Mouse (Mus musculus) embryo, embryonic 10.5 days (tissue): ENCODE measurements around the gene Tfr2.

ENCODE experiments used
- DNase-seq: peaks from one replicate; pipeline ENCODE4 v3.0.0-alpha.2; 2015; ENCODE audit warnings: low spot score

The Tfr2 gene

DNA sequence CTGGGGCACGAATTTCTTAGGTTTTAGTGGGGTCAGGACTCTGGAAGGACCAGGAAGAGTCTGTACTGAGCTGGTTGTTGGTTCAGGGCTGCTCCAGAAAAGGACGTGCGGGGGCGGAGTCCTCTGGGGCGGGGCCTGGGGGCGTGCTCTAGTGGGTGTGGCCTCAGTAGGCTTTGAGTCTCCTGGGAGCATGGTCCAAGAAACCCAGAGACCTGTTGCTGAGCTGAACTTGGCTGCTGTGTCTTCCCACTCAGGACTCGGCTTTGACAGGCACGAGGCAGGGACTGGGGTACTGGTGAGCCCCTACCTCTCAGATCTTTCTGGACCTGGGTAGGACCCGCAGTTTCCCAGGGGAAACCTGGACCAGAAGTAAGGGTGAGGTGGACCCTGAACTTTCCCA lies at the start of gene Tfr2:
TSS of gene Tfr2 (plus strand) at position 176 of the 400 bp plus-strand sequence.
- DNase-seq = no peak

DNA sequence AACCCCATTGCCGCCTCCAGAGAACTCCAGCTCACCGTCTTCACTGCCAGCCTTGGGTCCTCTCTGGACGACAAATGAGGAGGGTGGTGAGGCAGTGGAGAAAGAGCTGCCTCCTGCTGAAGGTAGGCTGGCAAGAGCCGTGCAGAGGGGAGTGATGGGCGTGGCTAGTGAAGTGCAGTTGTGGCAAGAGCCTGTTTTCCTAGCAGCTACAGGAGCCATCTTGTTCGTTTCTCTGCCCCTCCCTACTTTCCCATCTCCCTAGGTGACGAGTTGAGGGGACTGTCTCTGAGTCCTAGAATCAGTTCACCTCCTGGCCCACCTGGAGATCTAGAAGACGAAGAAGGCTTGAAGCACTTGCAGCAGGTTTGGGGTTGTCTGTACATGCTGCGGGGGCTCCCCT lies 47.8 kb upstream of the Tfr2 start:
- no peak for DNase-seq

DNA sequence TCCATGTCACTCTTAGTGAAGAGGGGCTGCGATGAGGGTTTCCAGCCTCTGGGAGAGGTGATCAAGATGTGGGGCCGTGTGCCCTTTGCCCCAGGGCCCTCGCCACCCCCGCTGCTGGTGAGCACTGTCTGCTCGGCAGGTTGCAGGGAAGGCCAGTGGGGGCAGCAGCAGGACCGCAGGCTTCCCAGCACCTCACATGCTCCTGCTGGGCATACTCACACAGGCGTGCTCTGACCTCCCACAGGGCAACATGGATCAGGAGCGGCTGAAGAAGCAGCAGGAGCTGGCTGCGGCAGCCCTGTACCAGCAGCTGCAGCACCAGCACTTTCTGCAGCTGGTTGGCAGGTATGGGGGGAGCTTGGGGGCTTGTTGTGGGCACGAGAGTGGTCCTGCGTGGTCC lies 46.9 kb upstream of the Tfr2 start:
- no peak for DNase-seq

DNA sequence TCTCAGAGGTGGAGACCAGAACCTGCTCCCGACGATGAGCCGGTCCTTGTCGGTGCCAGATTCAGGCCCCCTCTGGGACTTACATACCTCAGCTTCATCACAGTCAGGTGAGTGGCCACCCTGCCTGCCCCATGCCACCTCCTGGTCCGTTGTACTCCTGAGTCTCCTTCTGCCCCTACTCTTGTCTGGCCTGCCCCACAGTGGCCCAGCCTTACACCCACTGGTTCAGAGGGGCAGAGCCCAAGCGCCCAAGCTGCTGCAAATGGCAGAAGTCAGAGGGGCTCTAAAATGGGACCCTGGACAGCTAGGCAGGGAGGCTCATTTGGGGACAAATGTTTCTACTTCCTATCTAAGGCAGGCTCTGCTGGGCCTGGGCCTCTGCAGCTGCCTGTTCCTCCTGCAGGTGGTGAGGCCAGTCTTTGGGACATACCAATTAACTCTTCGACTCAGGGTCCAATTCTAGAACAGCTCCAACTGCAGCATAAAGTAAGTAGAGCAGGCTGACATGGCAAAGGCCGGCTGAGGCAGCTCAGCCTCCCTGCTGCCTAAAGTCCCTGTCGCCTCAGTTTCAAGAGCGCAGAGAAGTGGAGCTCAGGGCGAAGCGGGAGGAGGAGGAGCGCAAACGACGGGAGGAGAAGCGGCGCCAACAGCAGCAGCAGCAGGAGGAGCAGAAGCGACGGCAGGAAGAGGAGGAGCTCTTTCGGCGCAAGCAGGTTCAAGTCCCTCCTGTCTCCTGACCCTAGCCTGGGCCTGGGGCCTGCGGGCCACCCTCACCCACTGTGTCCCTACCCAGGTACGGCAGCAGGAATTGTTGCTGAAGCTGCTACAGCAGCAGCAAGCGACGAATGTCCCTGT lies 46.0 kb upstream of the Tfr2 start:
- no peak for DNase-seq

DNA sequence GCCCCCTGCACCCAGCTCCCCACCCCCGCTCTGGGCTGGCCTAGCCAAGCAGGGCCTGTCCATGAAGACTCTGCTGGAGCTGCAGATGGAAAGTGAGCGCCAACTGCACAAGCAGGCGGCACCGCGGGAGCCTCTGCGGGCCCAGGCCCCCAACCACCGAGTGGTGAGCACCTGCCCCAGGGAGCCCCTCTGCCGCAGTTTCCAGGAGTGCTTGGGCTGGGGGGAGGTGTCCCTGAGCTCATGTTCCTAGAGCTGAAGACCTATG lies 45.5 kb upstream of the Tfr2 start:
- no peak for DNase-seq

DNA sequence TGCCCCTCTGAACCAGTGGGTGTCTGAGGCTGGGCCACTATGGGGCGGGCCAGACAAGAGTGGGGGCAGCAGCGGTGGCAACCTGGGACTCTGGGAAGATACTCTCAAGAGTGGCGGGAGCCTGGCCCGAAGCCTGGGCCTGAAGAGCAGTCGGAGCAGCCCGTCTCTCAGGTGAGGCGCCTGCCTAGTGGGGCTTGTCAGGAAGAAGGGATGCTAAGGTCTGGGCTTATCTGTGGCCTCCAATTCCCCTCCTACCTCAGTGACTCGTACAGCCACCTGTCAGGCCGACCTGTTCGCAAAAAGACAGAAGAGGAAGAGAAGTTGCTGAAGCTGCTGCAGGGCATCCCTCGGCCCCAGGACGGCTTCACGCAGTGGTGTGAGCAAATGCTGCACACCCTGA lies 45.0 kb upstream of the Tfr2 start:
- DNase-seq = no peak

DNA sequence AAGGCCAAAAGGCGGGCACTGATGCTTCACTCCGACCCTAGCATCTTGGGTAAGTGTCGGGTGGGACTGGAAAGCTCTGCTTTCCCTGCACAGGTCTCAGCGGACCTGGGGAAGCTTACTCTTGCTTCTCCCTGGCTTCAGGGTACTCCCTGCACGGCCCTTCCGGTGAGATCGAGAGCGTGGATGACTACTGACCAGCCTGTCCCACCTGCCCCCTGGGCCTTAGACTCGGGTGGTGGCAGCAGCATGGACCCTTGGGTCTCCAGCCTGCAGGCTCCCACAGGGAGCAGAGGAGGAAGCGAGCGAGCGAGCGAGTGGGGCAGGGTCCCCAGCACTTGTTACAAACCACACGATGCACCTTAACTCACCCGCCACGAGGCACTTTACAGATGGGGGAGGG lies 44.1 kb upstream of the Tfr2 start:
- no peak for DNase-seq

DNA sequence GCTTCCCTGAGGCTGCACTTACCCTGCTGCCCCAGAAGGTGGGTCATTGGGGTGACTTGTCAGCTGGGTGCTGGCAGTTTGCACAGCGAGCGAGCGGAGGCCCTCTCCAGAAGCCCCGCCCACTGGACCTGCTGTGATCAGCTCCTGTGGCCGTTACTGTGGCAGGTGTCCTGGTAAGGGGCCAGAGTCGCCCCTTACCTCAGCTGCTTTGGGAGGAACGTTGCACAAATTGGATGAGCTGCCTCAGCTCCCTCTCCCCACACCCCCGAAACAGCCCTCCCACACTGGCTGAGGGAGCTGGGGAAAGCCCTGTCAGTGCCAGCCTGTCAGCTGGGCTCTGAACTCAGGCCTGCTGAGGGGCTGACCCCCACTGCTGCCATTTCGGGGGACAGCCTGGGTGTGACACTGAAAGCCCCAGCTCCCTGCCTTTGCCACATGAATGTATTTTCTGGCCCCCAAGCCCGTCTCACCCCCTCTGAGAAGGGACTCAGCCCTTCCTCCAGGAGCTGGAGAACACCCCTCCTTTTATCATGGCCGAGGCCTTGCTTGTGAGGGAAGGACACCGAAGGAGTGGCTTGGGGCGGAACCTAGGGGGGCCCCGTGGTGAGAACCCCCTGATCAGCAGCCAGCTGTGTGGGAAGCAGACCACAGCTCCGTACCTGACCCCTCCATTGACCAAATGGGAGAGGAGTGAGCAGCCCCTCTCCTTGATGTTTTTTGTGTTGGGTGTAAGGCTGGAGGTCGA lies 43.3 kb upstream of the Tfr2 start:
- peak; percentile 35 for DNase-seq

DNA sequence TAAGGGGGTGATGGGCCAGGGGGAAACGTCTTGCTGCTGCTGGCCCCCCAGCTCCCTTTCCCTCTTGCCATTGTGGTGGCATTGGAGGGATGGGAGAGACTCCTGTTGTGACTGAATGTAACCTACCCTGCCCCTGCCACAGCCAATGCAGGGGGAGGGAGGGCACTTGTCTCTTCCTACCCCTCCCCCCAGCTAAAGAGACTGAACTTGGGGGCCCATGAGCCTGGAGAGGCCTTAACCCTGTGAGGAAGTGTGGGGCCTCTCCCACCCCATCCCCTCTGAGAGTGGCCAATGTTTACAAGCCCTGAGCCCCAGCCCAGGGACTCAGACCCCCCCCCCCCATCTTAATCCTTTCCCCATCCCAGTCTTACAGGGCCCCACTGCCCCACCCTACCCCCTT lies 42.2 kb upstream of the Tfr2 start:
- no peak for DNase-seq

DNA sequence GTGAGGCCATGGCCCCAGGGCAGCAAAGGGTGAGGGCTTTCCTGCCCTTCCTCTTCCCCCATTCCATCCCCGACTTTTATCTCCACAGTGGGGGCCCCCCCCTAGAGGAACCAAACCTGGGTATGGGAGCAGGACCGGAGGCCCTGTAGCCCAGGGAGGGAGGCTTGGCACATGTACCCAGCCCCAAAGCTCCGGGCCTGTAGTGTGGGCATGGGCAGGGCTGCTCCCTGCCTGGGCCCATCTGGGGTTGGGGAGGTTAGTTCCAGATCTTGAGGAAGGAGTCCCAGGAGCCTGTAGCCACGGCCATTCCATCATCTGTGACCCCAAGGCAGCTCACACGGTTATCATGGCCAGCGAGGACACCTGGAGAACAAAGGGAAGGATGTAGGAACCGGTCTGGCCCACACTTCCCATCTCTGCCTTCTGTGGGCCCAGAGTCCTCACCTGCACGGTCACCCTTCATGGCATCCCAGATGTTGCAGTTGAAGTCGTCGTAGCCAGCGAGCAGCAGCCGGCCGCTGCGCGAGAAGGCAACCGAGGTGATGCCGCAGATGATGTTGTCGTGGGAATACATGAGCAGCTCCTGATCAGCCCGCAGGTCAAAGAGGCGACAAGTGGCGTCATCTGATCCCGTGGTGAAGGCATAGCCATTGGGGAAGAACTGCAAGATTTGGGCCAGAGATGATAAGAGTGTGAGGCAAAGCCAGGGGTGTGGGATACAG lies 41.2 kb upstream of the Tfr2 start:
- DNase-seq = no peak

DNA sequence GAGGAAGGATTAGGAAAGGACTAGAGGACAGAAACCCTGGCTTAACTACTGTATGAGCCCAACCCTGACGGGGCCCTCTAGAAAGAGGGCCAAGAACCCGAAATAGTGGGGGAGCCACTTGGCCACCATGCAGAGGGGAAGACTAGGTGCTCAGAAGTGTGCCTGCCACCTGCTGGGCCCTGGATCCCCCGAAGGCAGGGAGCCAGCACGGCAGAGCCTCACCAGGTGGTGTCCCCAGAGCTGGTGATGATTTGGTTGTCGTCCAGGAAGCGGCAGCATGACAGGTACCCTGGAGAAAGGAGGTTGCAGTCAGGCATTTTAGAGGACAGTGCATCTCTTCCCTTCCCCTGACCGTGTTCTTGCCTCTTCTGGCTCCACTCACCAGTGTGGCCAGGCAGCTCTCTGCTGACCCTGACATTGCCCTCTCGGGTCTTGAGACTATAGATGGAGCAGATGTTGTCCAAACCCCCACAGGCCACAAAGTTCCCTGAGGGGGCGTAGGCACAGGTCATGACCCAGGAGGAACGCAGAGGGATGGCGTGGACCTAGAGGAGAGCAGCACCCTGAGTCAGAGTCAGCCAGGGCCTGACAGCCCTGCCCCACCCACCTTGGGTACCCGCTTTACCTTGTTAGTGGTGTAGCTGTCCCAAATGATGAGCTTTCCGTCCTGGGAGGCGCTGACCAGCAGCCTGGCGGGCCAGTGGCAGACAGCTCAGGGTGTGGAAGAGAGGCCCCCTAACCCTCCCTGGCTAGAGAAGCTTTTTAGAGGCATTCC lies 40.2 kb upstream of the Tfr2 start:
- DNase-seq = no peak

DNA sequence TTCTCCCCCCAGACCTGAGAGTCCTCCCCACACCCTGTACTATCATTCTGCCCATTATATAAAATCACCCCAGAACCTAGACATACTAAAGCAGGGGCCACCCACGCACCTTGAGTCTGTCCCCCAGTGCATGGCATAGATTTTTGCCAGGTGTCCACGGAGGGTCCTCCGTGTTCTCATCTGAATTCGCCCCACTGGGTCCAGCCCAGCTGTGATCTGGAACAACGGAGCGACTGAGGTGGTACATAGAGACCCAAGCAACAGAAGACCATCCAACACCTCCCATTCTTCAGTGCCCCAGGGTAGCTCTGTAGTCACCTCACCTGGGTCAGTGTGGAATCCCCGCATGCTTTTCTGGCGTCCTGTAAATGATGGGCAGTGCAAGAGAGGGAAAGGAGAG lies 39.6 kb upstream of the Tfr2 start:
- no peak for DNase-seq

DNA sequence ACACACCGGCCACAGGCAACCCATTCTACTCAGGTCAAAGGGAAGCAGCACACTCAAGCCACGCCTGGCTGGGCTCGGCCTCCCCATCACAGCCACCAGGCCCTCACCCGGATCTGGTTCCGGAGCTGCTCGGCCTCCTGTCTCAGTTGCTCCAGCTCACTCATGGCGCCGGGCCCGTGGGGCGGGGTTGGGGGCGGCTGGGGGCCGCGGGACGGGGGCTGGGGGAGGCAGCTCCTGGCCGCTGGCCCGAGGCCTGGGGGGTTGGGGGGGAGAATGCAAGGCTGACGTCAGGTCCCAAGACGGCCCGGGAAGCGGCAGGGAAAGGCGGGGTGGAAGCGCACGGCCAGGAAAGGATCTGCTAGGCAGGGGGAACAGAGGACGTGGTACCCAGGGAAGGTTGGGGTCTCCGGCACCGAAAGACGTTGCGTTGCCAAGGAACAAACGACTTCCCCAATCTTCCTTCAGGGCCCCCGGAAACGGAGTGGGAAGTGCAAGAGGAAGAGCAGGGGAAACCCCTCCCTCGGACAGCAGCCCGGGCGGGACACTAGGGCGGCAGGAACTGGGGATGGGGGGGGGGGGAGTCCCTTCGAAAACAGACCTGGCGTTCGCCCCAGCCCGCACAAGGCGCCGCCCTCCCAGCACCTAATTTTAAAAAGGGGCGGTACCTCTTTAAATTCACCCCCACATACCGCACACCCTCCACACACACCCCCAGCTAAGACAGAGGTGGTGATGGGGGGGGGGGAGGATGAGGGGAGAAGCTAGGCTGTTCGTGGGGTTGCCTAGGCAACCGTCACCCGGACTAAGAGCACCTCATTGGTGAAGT lies 38.8 kb upstream of the Tfr2 start:
- peak; percentile 88 for DNase-seq

DNA sequence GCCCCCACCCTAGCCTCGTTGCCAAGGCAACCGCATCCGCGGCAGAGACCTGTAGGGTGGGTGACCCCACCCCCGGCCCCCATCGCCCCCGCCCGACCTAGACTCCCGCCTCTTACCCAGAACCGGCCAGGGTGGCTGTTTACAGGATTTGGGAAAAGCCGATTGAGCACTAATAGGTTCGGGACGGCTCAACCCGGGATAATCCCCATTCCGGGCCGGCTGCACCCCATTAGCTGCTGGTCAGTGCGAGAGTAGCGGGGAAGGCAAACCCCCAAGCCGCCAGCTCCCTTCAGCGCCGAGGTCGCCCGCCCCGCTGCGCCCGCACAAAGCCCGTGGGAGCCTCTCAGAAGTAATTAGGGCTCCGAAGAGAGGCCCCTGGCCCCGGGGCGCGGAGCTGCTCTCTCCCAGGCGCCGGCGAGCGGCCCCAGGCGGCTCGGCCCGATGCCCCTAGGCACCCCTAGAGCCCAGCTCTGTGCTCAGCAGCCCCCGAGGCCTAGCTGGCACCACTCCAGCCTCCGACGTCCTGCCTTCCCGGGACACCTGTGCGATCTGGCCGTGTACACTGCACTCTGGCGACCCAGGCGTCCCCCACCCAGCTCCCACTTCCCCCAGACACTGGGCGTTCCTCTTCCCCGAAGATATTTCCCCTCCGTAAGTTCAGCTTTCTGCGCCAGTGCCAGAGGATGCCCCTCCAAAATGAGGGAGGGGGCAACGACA lies 38.1 kb upstream of the Tfr2 start:
- DNase-seq = peak; percentile 47

DNA sequence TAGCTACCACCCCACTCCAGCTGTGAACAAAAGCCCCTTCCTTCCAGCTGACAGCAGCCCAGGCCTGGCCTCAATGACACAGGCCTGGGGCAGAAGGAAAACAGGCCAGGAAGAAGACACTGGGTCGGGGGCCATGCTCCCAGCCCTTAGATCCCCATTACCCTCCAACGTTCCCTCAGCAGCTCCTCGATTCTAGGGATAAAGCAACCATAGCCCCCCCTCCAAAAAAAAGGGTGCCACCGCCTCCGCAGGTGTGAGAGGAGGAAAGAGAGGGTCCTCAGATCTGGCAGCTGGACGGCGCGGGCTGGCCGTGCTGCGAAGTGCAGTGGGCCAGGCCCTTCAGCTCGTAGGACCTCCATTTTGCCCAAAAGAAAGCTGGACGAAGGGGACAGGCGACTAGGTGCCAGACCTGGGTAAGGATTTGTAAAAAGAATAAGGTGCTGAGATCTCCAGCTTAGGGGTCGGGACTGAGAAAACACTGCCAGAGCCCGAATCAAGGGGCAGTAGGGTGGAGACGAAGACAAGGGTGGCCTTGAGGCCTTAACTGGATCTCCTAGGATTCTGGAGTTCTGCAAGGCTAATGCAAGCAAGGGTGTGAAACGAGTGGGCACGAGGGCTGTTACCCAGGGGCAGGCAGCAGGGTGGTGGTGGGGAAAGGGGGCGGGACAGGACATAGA lies 37.4 kb upstream of the Tfr2 start:
- peak; percentile 46 for DNase-seq

DNA sequence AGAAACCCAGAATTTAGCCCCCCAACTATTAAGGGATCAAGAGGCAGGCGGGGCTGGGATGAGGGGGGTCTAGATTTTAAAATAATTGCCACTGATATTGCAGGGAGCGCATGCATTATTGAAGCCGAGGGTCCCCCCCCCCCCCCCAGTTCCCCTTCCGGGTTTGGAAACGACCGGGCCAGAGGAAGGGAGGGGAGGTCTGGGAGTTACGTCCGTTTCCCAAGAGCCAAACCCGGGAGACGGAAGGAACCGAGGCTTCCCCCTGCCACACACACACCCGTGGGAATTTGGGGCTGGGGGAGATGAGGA lies 36.9 kb upstream of the Tfr2 start:
- DNase-seq = no peak

DNA sequence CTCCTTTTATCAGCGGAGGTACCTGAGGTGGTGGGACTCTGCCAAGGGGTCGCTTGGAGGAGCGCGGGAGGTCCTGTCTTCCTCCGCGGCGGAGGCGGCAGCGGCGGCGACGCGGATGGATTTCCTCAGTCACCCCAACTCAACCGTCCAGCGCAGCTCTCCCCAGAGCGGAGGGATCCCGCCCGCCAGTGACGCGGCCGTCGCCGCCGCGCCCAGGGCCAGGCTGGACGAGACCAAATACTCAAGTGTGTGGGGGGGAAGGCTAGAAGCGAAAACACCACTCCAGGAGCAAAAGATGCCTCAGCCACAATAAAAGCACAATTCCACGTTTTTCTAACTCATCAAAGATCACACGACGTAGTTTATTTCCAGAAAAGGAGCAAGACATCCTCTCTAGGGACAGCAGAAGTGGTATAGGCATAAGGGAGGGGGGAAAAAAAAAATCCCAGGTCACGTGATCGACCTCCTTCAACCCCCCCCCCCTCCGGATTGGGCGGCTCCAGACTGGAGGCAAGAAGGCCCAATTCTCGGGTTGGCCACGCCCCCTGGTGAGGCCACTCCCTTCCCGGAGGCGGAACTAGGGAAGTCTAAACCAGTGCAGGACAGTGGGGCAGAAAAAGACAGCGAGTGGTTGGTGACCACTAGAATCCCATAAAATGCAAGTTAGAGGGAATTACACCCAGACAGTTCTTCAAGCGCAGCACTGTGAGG lies 36.4 kb upstream of the Tfr2 start, which contains the start of the genes Epo and Gnb2:
TSS of gene Epo (minus strand) at position 126 of the 711 bp plus-strand sequence.
TSS of gene Gnb2 (minus strand) at position 394 of the 711 bp plus-strand sequence.
- DNase-seq = peak; percentile 100

DNA sequence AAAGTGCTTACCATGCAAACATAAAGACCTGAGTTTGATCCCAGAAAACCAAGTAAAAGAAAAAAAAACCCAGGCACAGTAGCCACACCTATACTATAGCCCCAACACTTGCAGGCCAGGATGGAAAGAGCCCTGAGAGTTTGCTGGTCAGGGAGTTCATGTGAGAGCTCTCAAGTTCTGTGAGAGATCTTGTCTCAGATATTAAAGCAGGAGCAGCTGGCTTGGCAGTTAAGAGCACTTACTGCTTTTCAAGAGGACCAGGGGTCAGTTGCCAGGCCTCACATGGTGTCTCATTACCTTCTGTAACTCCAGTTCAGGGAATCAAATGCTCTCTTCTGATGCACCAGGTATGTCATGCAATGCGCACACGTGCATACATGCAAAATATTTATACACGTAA lies 34.9 kb upstream of the Tfr2 start:
- no peak for DNase-seq

DNA sequence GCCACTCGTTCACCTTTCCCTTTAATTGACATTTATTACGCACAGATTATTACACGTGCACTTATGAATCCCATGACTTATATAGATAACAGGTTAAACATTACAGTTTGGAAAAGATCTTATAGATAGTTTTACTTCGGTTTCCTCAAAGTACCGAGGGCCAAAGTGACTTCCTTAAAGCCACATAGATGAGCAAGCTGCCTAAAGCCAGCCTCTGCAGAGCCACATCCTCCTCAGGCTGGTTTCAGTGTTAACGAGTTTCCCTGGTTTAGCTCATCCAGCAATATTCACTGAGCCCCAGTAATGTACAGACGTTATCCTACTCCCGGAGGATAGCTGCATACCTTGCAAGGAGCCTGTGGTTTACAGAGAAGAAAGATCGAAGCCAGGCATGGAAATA lies 34.3 kb upstream of the Tfr2 start:
- DNase-seq = no peak

DNA sequence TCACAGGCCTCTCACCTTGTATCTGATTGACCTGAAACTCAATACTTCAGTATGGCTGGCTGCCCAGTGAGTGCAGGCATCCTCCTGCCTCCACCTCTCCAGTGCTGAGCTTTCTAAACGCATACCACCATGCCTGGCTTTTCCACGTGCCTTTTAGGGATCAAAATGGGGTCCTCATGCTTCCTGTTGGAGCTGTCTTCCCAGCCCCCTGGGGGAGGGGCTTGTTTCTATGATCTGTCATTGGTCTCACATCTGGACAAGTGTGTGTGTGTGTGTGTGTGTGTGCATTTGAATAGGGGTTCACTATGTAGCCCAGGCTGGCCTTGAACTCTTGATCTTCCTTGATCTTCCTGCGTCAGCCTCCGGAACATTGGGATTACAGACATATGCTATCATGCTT lies 32.2 kb upstream of the Tfr2 start:
- DNase-seq = no peak
